Mouse (Mus musculus): Measurements from ENCODE around the gene Ttc7. TPM values are rescaled to one million over a fixed set of nuclear protein-coding genes. Genes with fewer than 3 reads are reported as not detected.

Gene Ttc7
- polyA plus RNA-seq, 2 experiments = 7.8 to 7.9 TPM

- Histone ChIP-seq H3K4me1 (replicated peaks; ENCODE audit: control insufficient read depth in 2 of 2, insufficient read depth in 2 of 2, low read length in 1 of 2) (peaks cover 0 to 16% of the 10 kb centered on the region in 2 experiments; a peak in 2 of 4 replicates), H3K9ac (replicated peaks) (no peak overlapping the region), H3K36me3 (replicated peaks; ENCODE audit: control insufficient read depth, insufficient read depth, low read depth) (no peaks in the 10 kb centered on the region), H3K4me2 (ENCODE audit: low read depth) (no peak overlapping the region), H3K27me3 (ENCODE audit: control insufficient read depth, insufficient read depth, low read length) (no peaks in the 10 kb centered on the region), H3K9me3 (ENCODE audit: control insufficient read depth, low read length) (no peaks in the 10 kb centered on the region), H3K4me3 (ENCODE audit: insufficient read depth in 1 of 2, low read depth in 2 of 2, low read length in 2 of 2) (no peak overlapping the region), H3K27ac (no peak overlapping the region)
- 75% methylated on average over 8 of the region's 8 CpGs for WGBS (ENCODE audit: insufficient replicate concordance)
- ATAC-seq (ENCODE audit: insufficient read depth) (no peak), DNase-seq (ENCODE audit: low read depth in 3 of 3, low spot score in 3 of 3) (no peak)
- TF ChIP-seq CTCF (IDR thresholded peaks at IDR 0.05; ENCODE audit: low read depth) (no peak), EP300 (IDR thresholded peaks at IDR 0.05; ENCODE audit: low read depth) (no peak)
These were observed 71.1 kb downstream of the Ttc7 start for GRCm38 (mm10) chr17:87353745-87354320.

- ATAC-seq (ENCODE audit: insufficient read depth) (peak; percentile 56), DNase-seq (ENCODE audit: low read depth in 3 of 3, low spot score in 3 of 3) (peak in 1 of 3 experiments; percentile 22)
- Histone ChIP-seq H3K36me3 (replicated peaks; ENCODE audit: control insufficient read depth, insufficient read depth, low read depth) (no peaks in the 10 kb centered on the region), H3K9me3 (ENCODE audit: control insufficient read depth, low read length) (no peaks in the 10 kb centered on the region), H3K27me3 (ENCODE audit: control insufficient read depth, insufficient read depth, low read length) (no peaks in the 10 kb centered on the region), H3K4me3 (ENCODE audit: insufficient read depth in 1 of 2, low read depth in 2 of 2, low read length in 2 of 2) (no peak overlapping the region), H3K27ac (no peak overlapping the region), H3K4me2 (ENCODE audit: low read depth) (no peak overlapping the region), H3K4me1 (replicated peaks; ENCODE audit: control insufficient read depth in 2 of 2, insufficient read depth in 2 of 2, low read length in 1 of 2) (peaks cover 0 to 16% of the 10 kb centered on the region in 2 experiments; a peak in 2 of 4 replicates), H3K9ac (replicated peaks) (no peak overlapping the region)
- WGBS (ENCODE audit: insufficient replicate concordance) = 25% methylated on average over 8 of the region's 8 CpGs
- no peak for TF ChIP-seq EP300 (IDR thresholded peaks at IDR 0.05; ENCODE audit: low read depth)
- TF ChIP-seq CTCF (IDR thresholded peaks at IDR 0.05; ENCODE audit: low read depth) = no peak
These were observed 72.8 kb downstream of the Ttc7 start for GRCm38 (mm10) chr17:87355456-87355855.

- no peak for ATAC-seq (ENCODE audit: insufficient read depth)
- no peak for DNase-seq (ENCODE audit: low read depth in 3 of 3, low spot score in 3 of 3)
- H3K27me3 ChIP-seq (ENCODE audit: control insufficient read depth, insufficient read depth, low read length) = no peaks in the 10 kb centered on the region
- H3K4me2 ChIP-seq (ENCODE audit: low read depth) = no peak overlapping the region
- no peak overlapping the region for H3K4me3 ChIP-seq (ENCODE audit: insufficient read depth in 1 of 2, low read depth in 2 of 2, low read length in 2 of 2)
- no peak overlapping the region for H3K27ac ChIP-seq
- H3K4me1 ChIP-seq (replicated peaks; ENCODE audit: control insufficient read depth in 2 of 2, insufficient read depth in 2 of 2, low read length in 1 of 2) = peaks cover 0 to 14% of the 10 kb centered on the region in 2 experiments; a peak in 2 of 4 replicates
- H3K36me3 ChIP-seq (replicated peaks; ENCODE audit: control insufficient read depth, insufficient read depth, low read depth) = no peaks in the 10 kb centered on the region
- H3K9me3 ChIP-seq (ENCODE audit: control insufficient read depth, low read length) = no peaks in the 10 kb centered on the region
- no peak overlapping the region for H3K9ac ChIP-seq (replicated peaks)
- WGBS (ENCODE audit: insufficient replicate concordance) = 84% methylated on average over 5 of the region's 5 CpGs
- TF ChIP-seq CTCF (IDR thresholded peaks at IDR 0.05; ENCODE audit: low read depth) (no peak), EP300 (IDR thresholded peaks at IDR 0.05; ENCODE audit: low read depth) (no peak)
These were observed 73.6 kb downstream of the Ttc7 start for GRCm38 (mm10) chr17:87356261-87356660.

GRCm38 (mm10) chr17:87357506-87357905 is 74.8 kb downstream of the Ttc7 start:
- no peak for ATAC-seq (ENCODE audit: insufficient read depth)
- H3K4me1 ChIP-seq (replicated peaks; ENCODE audit: control insufficient read depth in 2 of 2, insufficient read depth in 2 of 2, low read length in 1 of 2) = peaks cover 0 to 8% of the 10 kb centered on the region in 2 experiments; a peak in 2 of 4 replicates
- H3K9ac ChIP-seq (replicated peaks) = no peak overlapping the region
- no peak overlapping the region for H3K27ac ChIP-seq
- H3K36me3 ChIP-seq (replicated peaks; ENCODE audit: control insufficient read depth, insufficient read depth, low read depth) = no peaks in the 10 kb centered on the region
- DNase-seq (ENCODE audit: low read depth in 3 of 3, low spot score in 3 of 3) = no peak
- H3K9me3 ChIP-seq (ENCODE audit: control insufficient read depth, low read length) = no peaks in the 10 kb centered on the region
- no peak overlapping the region for H3K4me3 ChIP-seq (ENCODE audit: insufficient read depth in 1 of 2, low read depth in 2 of 2, low read length in 2 of 2)
- 74% methylated on average over 9 of the region's 9 CpGs for whole genome bisulfite sequencing (ENCODE audit: insufficient replicate concordance)
- H3K27me3 ChIP-seq (ENCODE audit: control insufficient read depth, insufficient read depth, low read length) = no peaks in the 10 kb centered on the region
- TF ChIP-seq EP300 (IDR thresholded peaks at IDR 0.05; ENCODE audit: low read depth) = no peak
- TF ChIP-seq CTCF (IDR thresholded peaks at IDR 0.05; ENCODE audit: low read depth) = no peak
- no peak overlapping the region for H3K4me2 ChIP-seq (ENCODE audit: low read depth)

- no peaks in the 10 kb centered on the region for H3K36me3 ChIP-seq (replicated peaks; ENCODE audit: control insufficient read depth, insufficient read depth, low read depth)
- no peak overlapping the region for H3K4me3 ChIP-seq (ENCODE audit: insufficient read depth in 1 of 2, low read depth in 2 of 2, low read length in 2 of 2)
- H3K4me2 ChIP-seq (ENCODE audit: low read depth) = no peak overlapping the region
- TF ChIP-seq EP300 (IDR thresholded peaks at IDR 0.05; ENCODE audit: low read depth) = no peak
- no peak for TF ChIP-seq CTCF (IDR thresholded peaks at IDR 0.05; ENCODE audit: low read depth)
- no peaks in the 10 kb centered on the region for H3K27me3 ChIP-seq (ENCODE audit: control insufficient read depth, insufficient read depth, low read length)
- H3K9ac ChIP-seq (replicated peaks) = no peak overlapping the region
- peaks cover 5 to 15% of the 10 kb centered on the region in 2 experiments; a peak in 3 of 4 replicates for H3K4me1 ChIP-seq (replicated peaks; ENCODE audit: control insufficient read depth in 2 of 2, insufficient read depth in 2 of 2, low read length in 1 of 2)
- DNase-seq (ENCODE audit: low read depth in 3 of 3, low spot score in 3 of 3) (no peak), ATAC-seq (ENCODE audit: insufficient read depth) (no peak)
- WGBS (ENCODE audit: insufficient replicate concordance) = 90% methylated on average over 3 of the region's 3 CpGs
- H3K27ac ChIP-seq = no peak overlapping the region
- H3K9me3 ChIP-seq (ENCODE audit: control insufficient read depth, low read length) = no peaks in the 10 kb centered on the region
These were observed 78.4 kb downstream of the Ttc7 start for GRCm38 (mm10) chr17:87361132-87361531.
